Mouse (Mus musculus) T-cell, adult 66 days (primary cell): Measurements from ENCODE around the gene Tbx20. TPM values are rescaled to one million over a fixed set of nuclear protein-coding genes. Genes with fewer than 3 reads are reported as not detected.

Experiments used
- total RNA-seq, 2 experiments: library from RNA; stranded (reverse); gene quantifications; 3 replicates in 1 of 2; 4 replicates in 1 of 2; pipeline ENCODE4 v1.2.4; 2023

Gene Tbx20
- not detected for total RNA-seq

DNA sequence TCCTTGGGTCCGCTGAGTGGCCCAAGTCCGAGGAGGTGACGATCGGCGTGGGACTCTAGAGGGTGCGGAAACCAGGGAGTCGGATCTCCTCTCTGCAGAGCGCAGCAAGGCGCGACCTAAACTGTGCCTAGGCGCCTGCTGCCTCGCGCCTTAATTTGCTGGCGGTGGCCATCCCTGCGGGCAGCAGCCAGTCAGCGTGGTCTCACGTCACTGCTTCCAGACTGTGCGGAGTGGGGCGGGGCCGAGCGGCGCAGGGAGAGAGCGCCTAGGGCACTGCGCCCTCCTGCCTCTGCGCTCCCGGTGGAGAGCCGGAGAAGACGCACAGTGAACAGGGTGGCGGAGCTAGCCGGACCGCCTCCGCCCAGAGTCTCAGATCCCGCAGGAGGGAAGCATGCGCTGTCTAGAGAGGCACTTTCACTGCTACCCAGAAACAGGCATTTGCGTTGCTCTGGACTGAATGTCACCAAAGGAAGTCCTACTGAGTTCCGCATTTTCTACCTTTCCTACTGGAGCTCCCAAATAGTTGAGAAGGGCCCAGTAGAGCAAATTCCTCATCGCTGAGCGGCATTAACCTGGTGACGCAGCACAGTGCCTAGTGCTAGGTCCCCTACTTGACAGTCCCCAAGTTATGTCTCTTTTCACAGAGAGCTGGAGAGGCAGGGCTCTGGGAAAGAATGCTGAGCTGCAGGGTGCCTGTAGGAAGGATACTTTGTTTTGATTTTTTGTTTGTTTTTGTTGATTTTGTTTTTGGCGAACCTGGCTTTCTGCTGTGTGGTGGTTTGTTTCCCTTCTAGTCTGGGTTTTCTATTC lies at the start of gene Tbx20:
Gene Tbx20, minus strand, starts transcription at position 144 of the 810 bp plus-strand sequence.

DNA sequence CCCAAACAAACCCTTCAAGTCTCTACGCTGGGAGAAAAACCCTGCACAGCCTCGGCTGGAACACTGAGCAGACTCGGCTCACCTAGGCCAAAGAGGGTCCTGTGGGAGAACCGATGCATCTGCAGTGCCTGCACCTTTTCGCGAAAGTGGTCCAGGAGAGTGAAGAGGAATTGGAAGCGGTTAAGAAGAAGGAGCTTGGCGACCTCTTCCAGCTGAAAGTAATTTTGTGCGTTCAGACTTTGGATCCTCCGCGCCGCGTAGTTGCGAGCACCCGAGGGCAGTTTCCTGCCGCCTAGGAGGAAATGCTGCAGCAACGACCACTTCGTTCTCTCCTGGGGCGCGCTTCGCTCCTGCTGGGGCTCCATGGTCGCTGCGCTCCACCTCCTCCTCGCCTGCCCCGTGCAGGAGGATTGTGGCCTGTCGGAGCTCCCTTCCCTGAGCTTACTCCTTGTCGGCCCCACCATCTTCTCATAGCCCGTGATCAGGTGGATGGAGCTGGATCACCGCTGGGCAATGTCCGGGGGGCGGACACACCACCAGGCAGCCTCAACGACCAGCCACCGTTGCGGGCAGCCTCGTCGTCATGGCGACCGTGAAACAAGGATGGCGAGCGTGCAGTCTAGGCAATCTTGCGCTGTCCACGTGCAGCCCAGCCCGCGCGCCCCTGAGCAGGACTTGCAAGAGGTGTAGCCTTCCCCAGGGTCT lies 78.3 kb downstream of the Tbx20 start, which contains the start of gene Dpy19l2:
Gene Dpy19l2, minus strand, starts transcription at position 594 of the 705 bp plus-strand sequence.

Other genes starting within 250 kb of the Tbx20 start
- not detected for gene Cypt4, start 149.1 kb downstream of the Tbx20 start, total RNA-seq
- gene Dpy19l2, start 78.0 kb downstream of the Tbx20 start, total RNA-seq, result not detected